Comparison of ENCODE assay signal across 28 mouse cellular contexts in the genomic region with DNA sequence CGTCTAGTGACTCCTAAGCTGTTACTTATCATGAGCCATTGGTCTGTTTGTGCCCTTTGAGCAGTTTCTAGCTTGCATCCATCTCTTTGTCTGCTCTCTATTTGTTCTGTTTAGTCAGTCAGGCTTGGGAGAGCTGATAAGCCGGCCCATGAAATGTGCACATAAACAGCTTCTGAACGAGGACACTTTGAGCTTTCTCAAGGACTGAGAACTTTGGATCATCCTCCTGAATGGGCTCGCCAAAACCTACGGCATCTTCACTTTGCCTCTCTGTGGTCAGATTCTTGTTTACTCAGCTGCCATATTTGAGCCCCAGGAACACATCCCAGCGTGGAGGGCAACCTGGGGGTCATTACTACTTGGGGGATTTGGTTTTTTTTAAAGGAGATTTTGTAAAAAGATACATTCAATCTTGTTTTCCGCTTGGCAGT.
A peak's percentile ranks its signal among the peaks of the same experiment; 100 is the strongest.
DNase-seq lines count a peak whose midpoint lies in the region; ATAC-seq lines count a peak whose summit lies in the region.
"Had no signal": no experiment of that assay in that cellular context is flagged by ENCODE, and none has a peak within 500 bp of the region (broad histone marks: within the 10 kb centered on the region; RNA-seq: fewer than 3 reads in every experiment).

No protein-coding gene starts in this region.

- H3K27me3 ChIP-seq in intestine, embryonic 14.5 days (replicated peaks; ENCODE audit: control insufficient read depth, insufficient read depth, low read length) = no peaks in the 10 kb centered on the region
- H3K27me3 ChIP-seq in intestine, embryonic 15.5 days (replicated peaks) = no peaks in the 10 kb centered on the region
- no peaks in the 10 kb centered on the region for H3K27me3 ChIP-seq in limb, embryonic 10.5 days (ENCODE audit: low read depth, poor library complexity, severe bottlenecking)
- H3K27me3 ChIP-seq in forebrain, embryonic 13.5 days = no peaks in the 10 kb centered on the region
- H3K27me3 ChIP-seq: kidney, embryonic 15.5 days; limb, embryonic 12.5 days; megakaryocyte, embryonic 14.5 days; midbrain, embryonic 15.5 days had no signal

- H3K9ac ChIP-seq in intestine, embryonic 14.5 days (ENCODE audit: low read length) = no peak overlapping the region
- no peak overlapping the region for H3K9ac ChIP-seq in intestine, embryonic 15.5 days
- H3K9ac ChIP-seq in forebrain, embryonic 13.5 days = no peak overlapping the region
- H3K9ac ChIP-seq: forebrain, postnatal 0 days; kidney, embryonic 15.5 days; limb, embryonic 12.5 days; liver, postnatal 0 days; midbrain, embryonic 15.5 days had no signal

- no peak overlapping the region for H3K27ac ChIP-seq in intestine, embryonic 14.5 days (ENCODE audit: low read depth)
- no peak overlapping the region for H3K27ac ChIP-seq in intestine, embryonic 15.5 days
- H3K27ac ChIP-seq in limb, embryonic 10.5 days = no peak overlapping the region
- H3K27ac ChIP-seq in forebrain, embryonic 13.5 days = no peak overlapping the region
- H3K27ac ChIP-seq: hindbrain, embryonic 10.5 days; hindbrain, postnatal 0 days; kidney, embryonic 15.5 days; limb, embryonic 12.5 days; midbrain, embryonic 15.5 days; stomach, postnatal 0 days had no signal

- no peak overlapping the region for H3K4me3 ChIP-seq in intestine, embryonic 14.5 days (ENCODE audit: low read depth, low read length)
- no peak overlapping the region for H3K4me3 ChIP-seq in intestine, embryonic 15.5 days (replicated peaks)
- H3K4me3 ChIP-seq in limb, embryonic 10.5 days = no peak overlapping the region
- H3K4me3 ChIP-seq in forebrain, embryonic 13.5 days = no peak overlapping the region
- H3K4me3 ChIP-seq: hindbrain, embryonic 10.5 days; kidney, embryonic 15.5 days; limb, embryonic 12.5 days; megakaryocyte, embryonic 14.5 days; midbrain, embryonic 15.5 days had no signal

- H3K9me3 ChIP-seq in intestine, embryonic 14.5 days (ENCODE audit: control insufficient read depth, low read length) = no peaks in the 10 kb centered on the region
- H3K9me3 ChIP-seq in intestine, embryonic 15.5 days = no peaks in the 10 kb centered on the region
- H3K9me3 ChIP-seq in limb, embryonic 10.5 days (replicated peaks) = no peaks in the 10 kb centered on the region
- no peaks in the 10 kb centered on the region for H3K9me3 ChIP-seq in forebrain, embryonic 13.5 days (replicated peaks)
- H3K9me3 ChIP-seq: hindbrain, embryonic 10.5 days; kidney, embryonic 15.5 days; limb, embryonic 12.5 days; midbrain, embryonic 15.5 days had no signal

- peak; percentile 4 for DNase-seq in gastrocnemius, adult 18-20 months (ENCODE audit: low spot score)
- DNase-seq in gastrocnemius, postnatal 4 days (ENCODE audit: low spot score in 2 of 2) = no peak
- DNase-seq in intestine, embryonic 14.5 days (ENCODE audit: low spot score) = peak; percentile 46
- DNase-seq in testis, postnatal 14 days (ENCODE audit: low spot score) = peak; percentile 46
- DNase-seq in testis, postnatal 10 days (ENCODE audit: low spot score) = no peak
- DNase-seq in limb, embryonic 10.5 days (ENCODE audit: low spot score) = no peak
- DNase-seq: adrenal gland, postnatal 25 days; B cell, adult 2 months; cerebellum, adult 9-10 months; forebrain, postnatal 0 days; gastrocnemius, postnatal 25 days; kidney, adult 11 months; kidney, postnatal 36 days; layer of hippocampus, postnatal 36 days; liver, postnatal 0 days; lung, postnatal 36 days; thymus, postnatal 25 days had no signal

- H3K36me3 ChIP-seq in intestine, embryonic 14.5 days (ENCODE audit: control insufficient read depth, insufficient read depth, low read length) = no peaks in the 10 kb centered on the region
- H3K36me3 ChIP-seq in intestine, embryonic 15.5 days = no peaks in the 10 kb centered on the region
- H3K36me3 ChIP-seq in limb, embryonic 10.5 days = no peaks in the 10 kb centered on the region
- no peaks in the 10 kb centered on the region for H3K36me3 ChIP-seq in forebrain, embryonic 13.5 days (ENCODE audit: poor library complexity, severe bottlenecking)
- H3K36me3 ChIP-seq: hindbrain, embryonic 10.5 days; kidney, embryonic 15.5 days; limb, embryonic 12.5 days; midbrain, embryonic 15.5 days had no signal

- WGBS in intestine, embryonic 14.5 days = 60% methylated on average over 7 of the region's 7 CpGs
- 55% methylated on average over 7 of the region's 7 CpGs for WGBS in intestine, embryonic 15.5 days
- WGBS in limb, embryonic 10.5 days = 85% methylated on average over 7 of the region's 7 CpGs
- 71% methylated on average over 7 of the region's 7 CpGs for WGBS in forebrain, embryonic 13.5 days

- peaks cover 28% of the 10 kb centered on the region for H3K4me1 ChIP-seq in intestine, embryonic 14.5 days (replicated peaks; ENCODE audit: control insufficient read depth, insufficient read depth, low read length)
- H3K4me1 ChIP-seq in intestine, embryonic 15.5 days (replicated peaks) = 0 out of 2 replicates have a peak, but pooled peaks cover 7% of the 10 kb centered on the region
- no peaks in the 10 kb centered on the region for H3K4me1 ChIP-seq in limb, embryonic 10.5 days
- H3K4me1 ChIP-seq in forebrain, embryonic 13.5 days = no peaks in the 10 kb centered on the region
- H3K4me1 ChIP-seq: hindbrain, embryonic 10.5 days; kidney, embryonic 15.5 days; limb, embryonic 12.5 days; megakaryocyte, embryonic 14.5 days; midbrain, embryonic 15.5 days had no signal

- H3K4me2 ChIP-seq in intestine, embryonic 14.5 days (ENCODE audit: low read length) = no peak overlapping the region
- no peak overlapping the region for H3K4me2 ChIP-seq in intestine, embryonic 15.5 days (replicated peaks)
- no peak overlapping the region for H3K4me2 ChIP-seq in forebrain, embryonic 13.5 days
- H3K4me2 ChIP-seq: kidney, embryonic 15.5 days; limb, embryonic 12.5 days; liver, embryonic 11.5 days; midbrain, embryonic 15.5 days had no signal

- ATAC-seq in intestine, embryonic 14.5 days (replicated peaks; ENCODE audit: low FRiP score, low TSS enrichment, low read depth) = no peak
- no peak for ATAC-seq in intestine, embryonic 15.5 days
- no peak for ATAC-seq in forebrain, embryonic 13.5 days
- ATAC-seq: activated CD4-positive, CD25-positive, alpha-beta regulatory T cell, adult 4 months; forebrain, postnatal 0 days; hindbrain, postnatal 0 days; liver, postnatal 0 days; midbrain, embryonic 15.5 days had no signal

Comparison
In these comparisons a context has a peak if more than half of its experiments do, and no peak if none do; other contexts are left out.
1. DNase-seq: peak in gastrocnemius, adult 18-20 months (single experiment), intestine, embryonic 14.5 days (single experiment) and testis, postnatal 14 days (single experiment); none in gastrocnemius, postnatal 4 days (0 of 2), testis, postnatal 10 days (single experiment) and limb, embryonic 10.5 days (single experiment).